Mouse (Mus musculus) frontal cortex, adult (tissue): ENCODE data around the gene Olfr92.
A peak's percentile ranks its signal among the peaks of the same experiment; 100 is the strongest.

Source experiments
- ATAC-seq: cut with Nextera tagmentation; 2 replicates; pipeline ENCODE4 v1.9.2; 2017; ENCODE audit warnings: mild to moderate bottlenecking, moderate library complexity, mixed read lengths; ENCODE audit not compliant: low TSS enrichment

Gene Olfr92

GRCm38 (mm10) chr17:37063063-37063462, 56.8 kb downstream of the Olfr92 start:
- peak; percentile 40 for ATAC-seq

GRCm38 (mm10) chr17:37062101-37062641, 57.7 kb downstream of the Olfr92 start:
- peak; percentile 76 for ATAC-seq

GRCm38 (mm10) chr17:37061435-37061834, 58.5 kb downstream of the Olfr92 start:
- no peak for ATAC-seq
